Mouse (Mus musculus) cerebellum, adult 9-11 months (tissue): Measurements from ENCODE around the gene Olfr1344.
"Not testable (repeated sequence)": the region's sequence is repeated elsewhere in the genome, so short reads cannot be mapped to it uniquely, and the experiment has no call there.

Experiments used
- DNase-seq: peaks from one replicate; pipeline ENCODE4 v3.0.0; 2022

Gene Olfr1344

GRCm38 (mm10) chr7:6438388-6438787 is at the start of gene Olfr1344:
Olfr1344 (plus strand) TSS chr7:6438688.
- no peak for DNase-seq

GRCm38 (mm10) chr7:6388971-6389370 is 49.5 kb upstream of the Olfr1344 start:
- DNase-seq: no peak

- no peak for DNase-seq
Measured at GRCm38 (mm10) chr7:6389449-6389848, 49.0 kb upstream of the Olfr1344 start.

- peak; percentile 80 for DNase-seq
Measured at GRCm38 (mm10) chr7:6397996-6398975, 40.2 kb upstream of the Olfr1344 start, which contains the start of gene Smim17. Smim17 (plus strand) TSS chr7:6398715.

- DNase-seq: no peak
Measured at GRCm38 (mm10) chr7:6410043-6410442, 28.4 kb upstream of the Olfr1344 start, which contains the start of gene Gm20715. Gm20715 (plus strand) TSS chr7:6410277.

- DNase-seq: peak; percentile 24
Measured at GRCm38 (mm10) chr7:6414626-6415441, 23.7 kb upstream of the Olfr1344 start.

- no peak for DNase-seq
Measured at GRCm38 (mm10) chr7:6415442-6415787, 23.1 kb upstream of the Olfr1344 start.

- no peak for DNase-seq
Measured at GRCm38 (mm10) chr7:6419894-6420293, 18.6 kb upstream of the Olfr1344 start.

- DNase-seq: no peak
Measured at GRCm38 (mm10) chr7:6429381-6429780, 9.1 kb upstream of the Olfr1344 start.

GRCm38 (mm10) chr7:6430342-6430741 is 8.1 kb upstream of the Olfr1344 start:
- DNase-seq: no peak

- no peak for DNase-seq
Measured at GRCm38 (mm10) chr7:6441173-6441572, 2.7 kb downstream of the Olfr1344 start.

- DNase-seq: no peak
Measured at GRCm38 (mm10) chr7:6447771-6448170, 9.3 kb downstream of the Olfr1344 start.

GRCm38 (mm10) chr7:6455868-6456267 is 17.4 kb downstream of the Olfr1344 start, which contains the start of gene Olfr1336:
Olfr1336 (plus strand) TSS chr7:6456168.
- no peak for DNase-seq

GRCm38 (mm10) chr7:6456399-6456798 is 17.9 kb downstream of the Olfr1344 start:
- DNase-seq: no peak

- no peak for DNase-seq
Measured at GRCm38 (mm10) chr7:6466951-6467350, 28.5 kb downstream of the Olfr1344 start, which contains the start of gene Olfr1346. Olfr1346 (plus strand) TSS chr7:6467101.

- not testable (repeated sequence) for DNase-seq
Measured at GRCm38 (mm10) chr7:6477633-6478032, 39.1 kb downstream of the Olfr1344 start.

- DNase-seq: no peak
Measured at GRCm38 (mm10) chr7:6486841-6487240, 48.4 kb downstream of the Olfr1344 start, which contains the start of gene Olfr5. Olfr5 (minus strand) TSS chr7:6486941.
